Comparison of ENCODE assay signal across 8 mouse cellular contexts in the genomic region with DNA sequence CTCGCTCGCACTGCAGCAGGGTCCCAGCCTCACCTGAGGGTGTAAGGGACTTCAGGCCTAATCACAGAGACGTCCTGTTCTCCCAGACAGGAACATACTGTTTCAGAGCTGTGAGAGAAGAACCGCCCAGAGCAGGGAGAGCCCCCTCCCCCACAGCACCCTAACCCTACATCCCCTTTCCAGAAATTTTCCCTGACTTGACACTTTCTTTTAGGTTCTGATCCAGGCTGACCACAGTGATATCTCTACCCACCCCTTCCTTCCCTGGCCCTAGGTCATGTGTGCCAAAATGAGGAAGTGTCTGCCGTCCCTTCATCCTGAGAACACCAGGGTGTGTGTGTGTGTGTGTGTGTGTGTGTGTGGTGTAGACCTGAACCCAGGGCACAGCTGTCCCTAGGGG. TPM values are rescaled to one million over a fixed set of nuclear protein-coding genes. Genes with fewer than 3 reads are reported as not detected.
DNase-seq lines count a peak whose midpoint lies in the region; ATAC-seq and TF ChIP-seq lines count a peak whose summit lies in the region.

TSS of gene C1qc (minus strand) at position 255 of the 400 bp plus-strand sequence.

- H3K4me2 ChIP-seq in lung, embryonic 16.5 days (ENCODE audit: low read depth, low read length), result no peak within 1 kb of the TSS
- H3K4me2 ChIP-seq in embryonic facial prominence, embryonic 12.5 days (replicated peaks), result no peak within 1 kb of the TSS

- no peak within 1 kb of the TSS for H3K4me3 ChIP-seq in lung, embryonic 16.5 days (ENCODE audit: low read length)
- no peak within 1 kb of the TSS for H3K4me3 ChIP-seq in embryonic facial prominence, embryonic 12.5 days
- H3K4me3 ChIP-seq in small intestine, adult 2 months (ENCODE audit: low read depth, low read length), result peak within 1 kb of the TSS; percentile 39

- no peaks in the 10 kb centered on the region for H3K36me3 ChIP-seq in lung, embryonic 16.5 days (ENCODE audit: control insufficient read depth, insufficient read depth, low read length)
- no peaks in the 10 kb centered on the region for H3K36me3 ChIP-seq in embryonic facial prominence, embryonic 12.5 days
- H3K36me3 ChIP-seq in small intestine, adult 2 months (ENCODE audit: control insufficient read depth, insufficient read depth, low read length), result no peaks in the 10 kb centered on the region

- TF ChIP-seq CTCF in small intestine, adult 2 months (IDR thresholded peaks at IDR 0.05; ENCODE audit: extremely low read depth, insufficient read length, insufficient replicate concordance, low read depth, low read length), result no peak

- H3K27ac ChIP-seq in lung, embryonic 16.5 days (ENCODE audit: low read length), result no peak within 1 kb of the TSS
- no peak within 1 kb of the TSS for H3K27ac ChIP-seq in embryonic facial prominence, embryonic 12.5 days
- H3K27ac ChIP-seq in small intestine, adult 2 months (ENCODE audit: insufficient read depth, low read depth, low read length), result peak within 1 kb of the TSS; percentile 51; the same call in 1 of the 2 replicates

- DNase-seq in lung, postnatal 36 days, result no peak
- DNase-seq in heart, postnatal 25 days (ENCODE audit: low spot score), result no peak
- DNase-seq in left cerebral cortex, postnatal 14 days (ENCODE audit: low spot score in 2 of 2), result peak; percentile 40 to 63
- DNase-seq in retina, embryonic 14.5 days (ENCODE audit: low spot score), result no peak
- no peak for DNase-seq in adipocyte (ENCODE audit: low spot score)

- no peaks in the 10 kb centered on the region for H3K4me1 ChIP-seq in lung, embryonic 16.5 days (replicated peaks; ENCODE audit: control insufficient read depth, insufficient read depth, low read length)
- peaks cover 6% of the 10 kb centered on the region; the same call in 1 of the 2 replicates for H3K4me1 ChIP-seq in embryonic facial prominence, embryonic 12.5 days
- H3K4me1 ChIP-seq in small intestine, adult 2 months (ENCODE audit: control insufficient read depth, insufficient read depth, insufficient read length, low read length), result no peaks in the 10 kb centered on the region

- H3K27me3 ChIP-seq in lung, embryonic 16.5 days (ENCODE audit: control insufficient read depth, insufficient read depth, low read depth, low read length), result peaks cover 13% of the 10 kb centered on the region
- peaks cover 55% of the 10 kb centered on the region for H3K27me3 ChIP-seq in embryonic facial prominence, embryonic 12.5 days
- no peaks in the 10 kb centered on the region for H3K27me3 ChIP-seq in small intestine, adult 2 months (ENCODE audit: control insufficient read depth, insufficient read depth, low read length)

- no peak for TF ChIP-seq POLR2A in small intestine, adult 2 months (IDR thresholded peaks at IDR 0.05; ENCODE audit: low read depth, low read length)

- WGBS in lung, embryonic 16.5 days, result 52% methylated on average over 5 of the region's 5 CpGs
- 56% methylated on average over 5 of the region's 5 CpGs for WGBS in embryonic facial prominence, embryonic 12.5 days
- WGBS in small intestine, adult 2 months, result 48% methylated on average over 5 of the region's 5 CpGs

- H3K9me3 ChIP-seq in lung, embryonic 16.5 days (ENCODE audit: control insufficient read depth, low read length), result no peaks in the 10 kb centered on the region
- H3K9me3 ChIP-seq in embryonic facial prominence, embryonic 12.5 days, result no peaks in the 10 kb centered on the region

- intact Hi-C loops in heart, postnatal 25 days (cut with DNase I), result loop anchor here (5.0 kb wide), 1 partner anchor 179 kb away; no protein-coding TSS in a partner anchor
- intact Hi-C loops in left cerebral cortex, postnatal 14 days (cut with DNase I), result loop anchor here (5.0 to 10.0 kb wide), 2 partner anchors 89 to 412 kb away; no protein-coding TSS in a partner anchor

- no peak for ATAC-seq in lung, embryonic 16.5 days (ENCODE audit: low read depth)
- ATAC-seq in embryonic facial prominence, embryonic 12.5 days (ENCODE audit: insufficient number of reproducible peaks, insufficient read depth, low FRiP score, low TSS enrichment), result no peak

- no peak within 1 kb of the TSS for H3K9ac ChIP-seq in lung, embryonic 16.5 days (ENCODE audit: low read length)
- no peak within 1 kb of the TSS for H3K9ac ChIP-seq in embryonic facial prominence, embryonic 12.5 days

RNA-seq across cellular contexts. Expression of gene C1qc, which starts in this region (rescaled TPM):
- 21.9 and 24.5 TPM in 2 replicates for polyA plus RNA-seq in lung, embryonic 16.5 days (2015; fragmentation: Nextera tagmentation; extraction: Ambion mirVana)
- polyA plus RNA-seq in embryonic facial prominence, embryonic 12.5 days (2016; fragmentation: Nextera tagmentation; extraction: Ambion mirVana), result 16.6 and 19.2 TPM in 2 replicates
- 10 to 100 TPM; 35.2 to 41.2 TPM for total RNA-seq in heart, postnatal 25 days (2021)
- total RNA-seq in left cerebral cortex, postnatal 14 days (2021), result 10 to 100 TPM; 39.4 to 40.1 TPM
- polyA plus RNA-seq in small intestine, adult 2 months (2012; rRNA removed), result 82.5 and 108 TPM in 2 replicates

Comparison
In these comparisons a context has a peak if more than half of its experiments do, and no peak if none do; other contexts are left out.
1. DNase-seq: peak in left cerebral cortex, postnatal 14 days (2 of 2); none in lung, postnatal 36 days (single experiment), heart, postnatal 25 days (single experiment), retina, embryonic 14.5 days (single experiment) and adipocyte (single experiment).